Mouse (Mus musculus) ZHBTc4 (cell line): ENCODE results near the gene Tmem174.
A peak's percentile ranks its signal among the peaks of the same experiment; 100 is the strongest.

Source experiments
- DNase-seq: peaks from one replicate; pipeline ENCODE4 v3.0.0-alpha.2; 2011; ENCODE audit warnings: low read depth, low spot score

The Tmem174 gene

DNA sequence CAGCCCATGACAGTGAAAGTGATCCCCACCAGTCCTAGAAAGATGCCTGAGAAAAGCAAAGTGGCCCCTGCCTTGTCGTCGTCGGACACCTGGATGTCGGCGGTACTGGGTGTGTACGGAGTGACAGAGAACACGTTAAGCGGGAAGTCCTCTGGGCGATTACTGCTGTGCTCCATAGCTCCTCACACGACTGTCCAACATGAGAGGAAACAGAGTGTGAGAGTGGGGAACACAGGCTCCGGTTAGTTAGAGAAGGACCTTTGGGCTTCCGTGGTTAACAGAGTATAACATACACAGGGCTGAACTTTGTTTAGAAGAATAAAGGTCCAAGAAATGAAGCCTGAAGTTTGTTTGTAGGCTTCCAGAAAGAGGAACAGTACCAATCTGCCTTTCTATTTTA, at the start of gene Tmem174:
Gene Tmem174 (minus strand): TSS at position 266 of the 400 bp plus-strand sequence.
- no peak for DNase-seq

DNA sequence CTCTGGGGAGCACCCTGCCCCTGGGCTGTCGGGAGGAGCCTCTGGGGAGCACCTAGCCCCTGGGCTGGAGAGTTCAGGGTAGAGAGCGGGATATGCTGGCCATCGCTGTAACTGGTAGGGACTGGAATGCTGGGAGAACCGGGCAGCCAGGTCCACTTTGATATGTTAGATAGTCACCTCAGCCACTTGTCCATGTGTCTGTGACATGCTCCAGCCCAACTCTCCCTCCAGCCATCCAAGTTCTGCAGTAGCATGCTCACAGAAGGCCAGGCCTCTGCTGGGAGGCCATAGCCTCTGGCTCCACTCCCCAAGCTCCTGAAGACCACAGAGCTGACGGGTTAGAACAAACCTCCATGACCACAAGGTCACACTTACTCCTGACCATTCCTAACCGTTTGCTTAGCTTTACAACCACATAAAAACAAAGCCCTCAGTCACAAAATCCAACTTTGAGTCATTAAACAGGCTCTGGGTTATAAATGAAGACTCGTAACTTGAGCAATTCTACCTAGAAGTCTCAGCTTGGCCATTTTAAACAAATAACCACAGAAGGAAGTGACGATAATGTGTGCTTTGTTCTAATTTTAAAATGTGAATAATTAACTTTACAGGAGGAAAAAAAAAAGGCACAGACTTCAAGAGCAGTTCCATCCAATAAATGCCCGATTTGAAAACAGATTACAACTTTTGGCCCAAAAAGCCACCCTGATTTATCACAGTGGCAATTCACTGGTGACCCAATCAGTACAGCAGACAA, 47.1 kb upstream of the Tmem174 start:
- DNase-seq, result no peak

DNA sequence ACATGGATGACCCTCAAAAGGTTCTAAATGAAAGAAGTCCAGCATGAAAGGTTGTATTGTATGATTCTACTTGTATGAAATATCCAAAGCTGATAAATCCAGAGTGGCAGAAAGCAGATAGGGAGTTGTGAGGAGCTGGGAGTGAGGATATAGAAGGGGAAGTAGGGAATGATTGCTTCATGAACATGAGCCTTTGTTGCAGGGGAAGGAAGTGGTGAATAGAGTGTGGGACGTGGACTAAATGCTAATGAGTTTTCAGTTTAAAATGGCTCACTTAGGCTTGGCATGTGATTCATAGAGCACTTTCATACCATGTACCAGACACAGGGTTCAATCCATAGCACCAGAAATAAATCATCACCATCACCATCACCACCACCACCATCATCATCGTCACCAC, 46.2 kb upstream of the Tmem174 start:
- no peak for DNase-seq

DNA sequence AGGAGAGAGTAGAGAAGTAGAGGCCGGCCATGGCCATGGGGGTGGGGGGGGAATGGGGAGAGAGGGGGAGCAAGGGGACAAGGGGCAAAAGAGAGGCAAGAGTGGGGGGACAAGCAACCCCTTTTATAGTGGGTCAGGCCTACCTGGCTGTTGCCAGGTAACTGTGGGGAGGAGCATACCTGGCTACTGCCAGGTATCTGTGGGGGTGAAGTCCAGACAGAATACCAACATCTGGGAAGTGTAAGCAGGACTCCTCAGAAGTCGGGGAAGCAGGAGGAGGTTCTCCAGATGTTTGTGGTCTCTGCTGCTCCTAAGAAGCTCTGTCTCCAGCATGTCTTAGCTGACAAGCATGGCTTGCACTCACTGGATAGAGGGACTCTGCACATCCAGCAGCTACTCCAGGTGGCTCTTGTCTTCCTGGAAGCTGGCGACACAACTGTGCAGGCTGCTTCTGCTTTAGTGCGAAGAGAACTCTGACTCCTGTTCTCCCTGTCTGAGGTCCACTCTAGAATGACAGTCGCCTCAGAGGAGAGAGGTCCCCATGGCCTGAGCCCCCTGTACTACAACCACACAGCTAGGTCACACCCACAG, 43.4 kb upstream of the Tmem174 start:
- DNase-seq, result no peak

DNA sequence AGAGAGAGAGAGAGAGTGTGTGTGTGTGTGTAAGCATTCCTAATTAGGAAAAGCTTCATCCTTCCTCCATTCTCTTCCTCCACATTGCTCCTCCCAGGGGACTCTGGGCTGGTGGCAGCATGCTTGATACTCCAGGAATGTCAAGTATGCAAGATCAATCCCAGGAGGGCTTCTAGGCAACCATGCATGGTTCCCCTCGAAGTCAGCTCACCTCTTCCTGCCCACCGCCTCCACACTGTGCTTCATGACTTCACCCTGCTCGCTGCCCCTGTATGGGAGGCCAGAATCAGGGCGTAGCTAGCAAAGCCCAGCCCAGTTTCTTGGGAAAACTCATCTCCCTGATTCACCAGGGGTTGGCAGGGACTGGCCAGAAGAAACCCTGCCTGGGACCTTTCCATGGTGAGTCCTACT, 42.4 kb upstream of the Tmem174 start:
- DNase-seq, result peak; percentile 34

DNA sequence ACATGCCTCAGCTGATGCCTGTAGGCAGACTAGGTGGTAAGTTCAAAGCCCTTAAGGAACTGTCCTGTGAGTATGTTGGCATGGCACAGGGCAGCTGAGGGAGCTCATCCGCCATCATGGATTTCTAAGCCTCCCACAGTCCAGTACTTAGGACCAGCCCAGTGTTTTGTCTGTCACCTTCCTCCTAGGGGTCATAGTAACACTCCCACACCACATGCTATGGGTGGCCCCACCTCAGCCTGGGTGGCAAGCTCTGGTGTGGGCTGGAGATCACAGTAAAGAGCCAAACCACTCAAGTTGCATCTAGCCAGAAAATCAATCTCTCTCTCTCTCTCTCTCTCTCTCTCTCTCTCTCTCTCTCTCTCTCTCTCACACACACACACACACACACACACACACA, 42.0 kb upstream of the Tmem174 start:
- peak; percentile 21 for DNase-seq

DNA sequence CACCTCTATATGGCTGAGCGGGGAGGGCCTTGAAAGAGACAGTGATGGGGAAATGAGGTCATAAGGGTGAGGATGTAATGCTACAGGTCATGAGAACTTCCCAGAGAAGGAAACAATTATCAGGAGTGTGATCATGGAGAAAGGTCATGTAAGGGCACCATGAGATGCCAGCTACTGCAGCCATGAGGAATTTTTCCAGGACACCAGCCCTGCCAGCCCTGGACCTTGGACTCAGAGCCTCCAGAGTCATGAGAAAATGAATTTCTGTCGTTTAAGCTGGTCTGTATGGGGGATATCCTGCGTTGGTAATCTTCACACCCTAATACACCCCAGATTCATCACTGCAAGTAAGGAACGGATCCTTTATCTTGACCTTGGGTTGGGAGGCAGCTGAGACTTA, 36.7 kb upstream of the Tmem174 start:
- no peak for DNase-seq

DNA sequence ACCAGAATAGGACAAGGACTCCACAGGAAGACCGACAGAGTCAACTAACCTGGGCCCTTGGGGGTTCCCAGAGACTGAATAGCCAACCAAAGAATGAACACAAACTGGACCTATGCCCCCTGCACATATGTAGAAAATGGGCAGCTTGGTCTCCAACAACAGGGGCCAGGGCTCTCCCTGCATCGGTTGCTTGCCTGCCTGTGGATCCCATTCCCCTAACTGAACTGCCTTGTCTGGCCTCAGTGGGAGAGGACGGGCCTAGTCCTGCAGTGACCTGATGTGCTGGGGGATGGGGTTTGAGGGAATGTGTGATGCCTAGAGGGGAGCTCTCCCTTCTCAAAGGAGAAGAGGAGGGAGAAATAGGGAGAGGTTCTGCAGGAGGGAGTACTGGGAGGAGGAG, 32.1 kb upstream of the Tmem174 start:
- no peak for DNase-seq

DNA sequence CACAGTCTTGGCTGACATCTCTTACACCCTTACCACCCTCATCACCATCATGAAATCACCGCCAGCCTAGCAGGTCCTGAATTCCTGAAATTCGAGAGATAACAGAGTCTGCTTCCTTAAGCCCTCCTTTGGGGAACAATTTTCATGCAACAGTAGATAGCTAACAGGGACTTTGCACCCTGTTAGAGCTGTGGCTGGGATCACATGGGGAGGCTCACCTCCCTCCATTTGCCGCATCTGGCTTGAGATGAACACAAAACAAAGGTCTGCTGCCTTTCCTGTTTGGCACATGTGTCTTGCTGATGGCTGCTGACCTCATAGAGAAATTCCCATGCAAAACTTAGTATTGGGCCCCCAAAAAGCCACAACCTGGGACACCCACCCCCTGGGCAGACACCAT, 30.1 kb upstream of the Tmem174 start:
- no peak for DNase-seq

DNA sequence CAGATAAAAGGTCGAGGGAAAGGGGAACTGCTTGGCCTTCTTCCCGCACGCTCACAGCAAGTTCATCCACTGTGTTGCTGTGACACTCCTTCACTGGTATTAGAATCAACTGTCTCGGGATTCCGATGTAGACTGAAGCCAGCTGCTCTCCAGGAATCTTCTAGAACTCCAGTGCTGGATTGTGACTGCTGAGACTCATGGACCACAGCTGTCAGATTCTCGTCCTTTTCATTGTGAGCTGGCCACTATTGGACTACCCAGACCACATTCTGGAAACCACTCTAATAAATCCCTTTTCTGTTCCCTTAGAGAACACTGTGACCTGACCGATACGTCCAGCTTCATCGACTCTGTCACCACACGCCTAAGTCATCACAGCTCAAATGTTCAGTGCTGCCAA, 28.0 kb upstream of the Tmem174 start:
- DNase-seq, result no peak

DNA sequence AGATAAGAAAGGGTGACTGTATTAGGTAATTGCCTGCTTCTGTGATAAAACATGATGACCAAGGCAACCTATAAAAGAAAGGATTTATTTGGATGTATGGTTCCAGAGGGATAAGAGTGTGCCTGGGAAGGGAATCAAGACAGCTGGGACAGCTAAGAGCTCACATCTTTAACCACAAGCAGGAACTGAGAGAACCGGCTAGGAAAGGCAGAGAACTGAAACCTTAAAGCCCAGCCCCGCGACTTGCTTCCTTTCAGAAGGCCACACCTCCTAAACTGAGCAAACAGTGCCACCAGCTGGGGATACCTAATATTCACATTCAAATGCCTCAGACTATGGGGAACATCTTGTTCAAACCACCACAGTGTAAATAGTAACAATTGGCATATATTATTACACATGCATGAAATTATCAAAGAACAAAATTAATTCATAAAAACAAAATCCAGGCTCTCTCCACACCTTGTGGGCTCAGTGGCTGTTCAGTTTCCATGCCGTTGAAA, 25.0 kb upstream of the Tmem174 start:
- peak; percentile 19 for DNase-seq

DNA sequence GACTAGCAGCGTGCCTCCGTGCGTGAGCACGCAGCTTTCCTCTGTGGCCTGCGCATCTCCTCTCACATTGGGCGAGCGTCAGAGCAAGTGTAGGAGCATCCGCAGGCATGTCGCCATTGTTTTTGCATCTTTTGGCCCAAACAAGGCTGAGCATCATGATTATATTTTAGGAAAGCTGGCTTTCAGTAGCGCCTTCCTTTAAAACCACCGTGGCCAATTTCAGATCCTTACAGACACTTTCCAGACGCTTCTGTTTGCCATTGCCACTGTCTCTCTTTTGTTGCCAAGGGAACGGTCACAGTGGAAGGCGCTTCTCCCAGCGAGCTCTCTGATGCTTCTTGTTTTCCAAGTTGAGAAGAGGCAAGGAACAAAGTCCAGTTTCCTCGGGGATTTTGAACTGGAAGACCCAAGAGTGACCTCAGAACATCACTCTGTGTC, 18.8 kb upstream of the Tmem174 start:
- DNase-seq, result no peak

DNA sequence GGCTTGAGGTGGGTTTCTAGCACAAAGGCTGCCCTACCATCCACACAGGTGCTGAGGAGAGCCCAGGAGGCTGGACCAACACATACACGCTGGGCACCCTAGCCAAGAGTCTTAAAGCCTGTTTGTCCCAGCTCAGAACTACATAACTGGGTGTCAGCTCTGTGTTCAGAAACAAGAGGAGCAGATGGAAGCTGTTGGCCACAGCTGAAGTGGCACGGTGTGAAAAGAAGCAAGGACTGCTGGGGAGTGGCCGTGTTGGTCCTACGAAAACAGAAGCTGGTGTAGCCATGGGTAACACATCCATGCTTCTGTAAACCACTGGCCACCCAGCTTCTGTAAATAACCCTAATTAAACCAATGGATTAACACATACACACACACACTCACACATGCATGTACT, 18.1 kb upstream of the Tmem174 start:
- DNase-seq, result no peak

DNA sequence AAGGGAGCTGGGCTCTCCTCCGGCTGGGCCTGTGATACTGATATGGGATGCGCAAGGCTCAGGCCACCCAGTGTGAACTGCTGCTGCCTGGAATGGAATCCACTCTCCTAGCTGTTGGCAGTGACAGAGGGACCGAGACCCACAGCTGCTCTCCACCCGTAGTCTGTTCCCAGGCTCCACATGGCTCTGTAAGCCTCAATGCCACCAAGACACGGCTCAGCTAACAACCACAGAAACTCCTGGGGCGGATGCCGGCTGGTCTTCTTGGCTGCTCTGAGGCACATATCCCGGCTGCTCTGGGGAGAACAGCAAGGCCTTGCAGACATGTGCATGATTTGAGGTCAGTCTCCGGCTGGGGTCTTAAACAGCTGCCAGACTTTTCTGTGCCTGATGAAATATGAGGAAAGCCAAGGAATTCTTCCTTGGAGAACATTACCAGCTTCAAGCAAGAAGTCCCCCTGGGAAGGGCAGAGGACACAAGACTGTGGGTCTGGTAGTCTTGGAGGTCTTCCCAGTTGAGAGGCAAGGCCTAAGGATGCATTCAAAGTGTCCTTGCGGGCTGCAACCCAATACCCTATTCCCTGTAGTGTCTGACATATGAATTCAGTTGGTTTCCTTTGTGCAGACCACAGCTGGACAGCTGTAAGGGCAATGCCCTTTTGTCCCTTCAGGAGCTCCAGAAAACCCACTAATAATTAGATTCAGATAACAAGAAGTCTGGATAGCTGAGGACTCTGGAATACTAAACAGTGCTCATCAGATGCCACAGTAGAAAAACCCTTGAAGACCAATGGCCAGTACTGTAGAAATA, 17.1 kb upstream of the Tmem174 start:
- no peak for DNase-seq

DNA sequence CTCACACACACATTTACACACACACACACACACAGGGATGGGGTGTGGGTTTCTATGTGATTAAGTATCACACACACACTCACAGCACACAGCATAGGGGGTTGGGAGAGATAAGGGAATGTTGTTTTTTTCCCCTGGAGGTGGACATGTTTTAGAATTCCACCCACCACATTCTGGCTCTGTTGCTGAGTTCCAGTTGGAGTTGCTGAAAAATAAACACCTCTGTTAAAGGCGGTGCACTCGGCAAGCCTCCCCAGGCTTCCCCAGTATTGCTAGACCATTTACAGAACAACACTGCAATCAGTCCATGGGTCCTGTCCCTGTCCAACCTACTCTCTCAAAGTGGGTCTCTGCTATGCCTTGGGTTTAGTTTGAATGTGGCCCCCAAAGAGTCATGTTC, 15.0 kb upstream of the Tmem174 start:
- no peak for DNase-seq

DNA sequence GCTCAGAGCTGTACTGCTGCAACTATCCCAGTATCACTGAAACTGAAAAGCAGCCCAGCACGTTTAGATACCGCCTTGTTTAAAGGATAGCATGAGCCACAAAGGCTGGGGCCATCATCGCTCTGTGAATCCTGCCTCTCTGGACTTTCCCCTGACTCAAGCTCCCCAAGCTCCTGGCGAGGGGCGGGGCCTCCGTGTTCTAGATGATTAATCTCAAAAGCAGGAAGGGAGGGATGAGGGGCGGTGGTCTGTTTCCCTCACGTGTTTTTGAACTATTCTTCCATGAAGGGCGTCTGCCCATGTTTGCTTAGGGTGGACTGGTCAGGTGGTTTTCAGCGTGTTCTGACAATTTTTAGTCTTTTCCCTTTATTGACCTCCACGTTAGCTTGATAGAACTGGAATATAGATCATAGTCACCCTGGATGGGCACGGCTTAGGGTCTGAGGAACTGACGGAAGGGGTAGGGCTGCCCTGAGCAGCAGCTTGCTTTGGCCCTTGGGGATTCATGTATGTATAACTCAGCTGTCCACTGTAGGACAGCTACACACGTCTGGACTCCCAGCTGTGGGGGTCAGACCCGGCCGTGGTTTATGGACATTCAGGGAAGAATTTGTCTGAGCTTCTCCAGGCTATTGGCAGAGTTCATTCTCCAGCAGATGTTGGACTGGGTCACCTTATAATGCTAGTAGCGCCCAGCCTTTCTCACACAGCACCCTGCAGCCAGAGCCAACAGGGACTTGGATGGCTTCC, 14.2 kb upstream of the Tmem174 start:
- DNase-seq, result no peak

DNA sequence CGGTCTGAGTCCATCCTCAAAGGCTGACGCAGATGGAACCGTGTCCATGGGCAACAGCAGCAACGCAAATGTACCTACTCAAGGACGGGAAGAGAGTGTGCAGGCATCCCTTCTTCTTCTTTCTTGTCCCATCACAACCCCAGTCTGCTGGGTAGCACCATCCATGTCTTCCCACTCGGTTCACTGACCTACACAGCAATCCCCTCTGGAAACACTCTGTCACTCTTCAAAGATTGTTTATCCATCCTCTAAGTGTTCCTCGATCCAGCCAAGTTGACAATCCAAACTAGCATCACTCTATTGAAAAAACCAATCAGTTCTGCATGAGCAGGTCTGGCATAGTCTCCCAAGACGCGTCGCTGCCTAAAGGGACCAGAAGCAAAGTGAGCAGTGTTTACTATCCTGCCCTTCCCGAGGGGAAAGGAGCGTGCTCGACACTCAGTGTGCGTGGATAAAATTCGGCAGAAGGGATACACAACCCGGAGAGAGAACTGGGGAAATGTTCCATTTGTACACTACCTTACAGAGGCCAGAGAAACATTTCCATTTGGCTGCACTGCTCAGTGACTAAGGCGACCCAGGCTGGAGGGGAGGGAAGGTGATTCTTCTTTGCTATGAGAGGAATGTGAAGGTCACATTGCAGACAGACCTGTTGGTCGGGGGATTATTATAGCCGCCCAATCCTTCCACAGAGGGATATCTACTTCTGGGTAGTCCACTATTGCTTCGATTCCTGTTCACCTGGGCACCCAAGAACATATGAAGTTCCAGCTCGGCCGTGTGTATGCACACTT, 10.8 kb upstream of the Tmem174 start:
- DNase-seq, result no peak

DNA sequence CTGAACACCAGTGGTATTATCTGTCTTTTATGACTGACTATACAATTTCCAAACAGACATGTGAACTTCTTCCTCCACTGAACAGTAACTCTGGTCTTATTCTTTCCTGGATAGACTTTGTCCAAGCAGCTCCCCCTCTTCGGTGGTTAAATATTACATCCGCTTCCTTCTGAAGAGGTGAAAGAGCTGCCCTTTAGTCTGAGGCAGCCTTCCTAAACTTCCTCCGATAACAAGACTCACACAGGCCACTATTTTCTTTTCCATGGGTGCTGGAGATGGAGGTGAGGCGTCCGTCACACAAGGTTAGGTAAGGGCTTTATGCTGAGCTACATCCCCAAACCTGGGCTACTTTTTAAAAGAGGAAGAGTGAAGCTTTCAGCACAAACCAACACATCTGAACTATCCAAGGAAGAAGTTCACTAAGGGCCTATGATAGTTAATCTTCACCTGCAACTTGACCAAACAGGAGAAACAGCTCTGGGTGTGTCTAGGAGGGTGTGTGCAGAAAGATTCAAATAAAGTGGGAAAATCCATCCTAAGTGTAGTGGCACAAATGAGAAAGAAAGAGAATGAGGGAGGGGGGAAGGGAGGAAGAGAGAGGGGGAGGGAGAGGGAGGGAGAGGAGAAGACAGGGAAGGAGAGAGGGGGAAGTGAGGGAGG, 1.4 kb upstream of the Tmem174 start:
- no peak for DNase-seq

DNA sequence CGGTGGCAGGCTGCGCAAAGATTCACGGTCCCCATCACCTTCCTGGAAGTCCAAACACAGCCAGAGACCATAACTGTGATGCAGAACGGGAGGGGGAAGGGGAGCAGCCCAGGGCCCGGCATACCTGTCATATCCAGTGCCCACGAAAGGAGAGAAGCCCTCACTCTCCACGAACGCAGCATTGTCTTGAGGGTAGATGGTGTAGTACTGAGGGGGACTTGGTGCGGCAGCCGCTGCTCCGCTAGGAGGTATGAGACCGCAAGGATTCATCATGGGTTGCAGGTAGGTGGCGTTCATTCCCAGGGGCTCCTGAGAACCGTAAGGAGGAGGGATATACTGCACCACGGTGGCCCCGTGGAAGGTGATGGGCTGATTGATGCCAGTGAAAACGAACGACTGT, 639 bp downstream of the Tmem174 start:
- no peak for DNase-seq
